8 mouse cellular contexts compared by ENCODE assay signal in genomic region chr4:150910164-150910951, GRCm38 (mm10). TPM values are rescaled to one million over a fixed set of nuclear protein-coding genes. Genes with fewer than 3 reads are reported as not detected.
A peak's percentile ranks its signal among the peaks of the same experiment; 100 is the strongest.
DNase-seq lines count a peak whose midpoint lies in the region; ATAC-seq lines count a peak whose summit lies in the region.

No protein-coding gene starts in this region.

- no peak overlapping the region for H3K9ac ChIP-seq in hindbrain, embryonic 16.5 days (ENCODE audit: low read depth, low read length)
- H3K9ac ChIP-seq in midbrain, embryonic 15.5 days, result no peak overlapping the region

- H3K4me1 ChIP-seq in embryonic facial prominence, embryonic 10.5 days, result peaks cover 37% of the 10 kb centered on the region
- peaks cover 22% of the 10 kb centered on the region for H3K4me1 ChIP-seq in hindbrain, embryonic 16.5 days (ENCODE audit: control insufficient read depth, insufficient read depth, low read depth, low read length)
- peaks cover 28% of the 10 kb centered on the region for H3K4me1 ChIP-seq in midbrain, embryonic 15.5 days

- ATAC-seq in hindbrain, embryonic 16.5 days, result no peak; the same call in 1 of the 2 replicates
- peak; percentile 19 for ATAC-seq in midbrain, embryonic 15.5 days (replicated peaks)

- H3K9me3 ChIP-seq in embryonic facial prominence, embryonic 10.5 days, result no peaks in the 10 kb centered on the region
- no peaks in the 10 kb centered on the region for H3K9me3 ChIP-seq in hindbrain, embryonic 16.5 days (ENCODE audit: control insufficient read depth, low read length)
- no peaks in the 10 kb centered on the region for H3K9me3 ChIP-seq in midbrain, embryonic 15.5 days

- H3K4me2 ChIP-seq in hindbrain, embryonic 16.5 days (ENCODE audit: low read length), result peak overlapping the region; percentile 41
- H3K4me2 ChIP-seq in midbrain, embryonic 15.5 days, result peak overlapping the region; percentile 75

- no peaks in the 10 kb centered on the region for H3K27me3 ChIP-seq in embryonic facial prominence, embryonic 10.5 days (replicated peaks; ENCODE audit: low read depth, poor library complexity, severe bottlenecking)
- no peaks in the 10 kb centered on the region for H3K27me3 ChIP-seq in hindbrain, embryonic 16.5 days (replicated peaks; ENCODE audit: control insufficient read depth, insufficient read depth, low read length)
- no peaks in the 10 kb centered on the region for H3K27me3 ChIP-seq in midbrain, embryonic 15.5 days (replicated peaks)

- H3K36me3 ChIP-seq in embryonic facial prominence, embryonic 10.5 days (replicated peaks), result peaks cover 31% of the 10 kb centered on the region
- H3K36me3 ChIP-seq in hindbrain, embryonic 16.5 days (ENCODE audit: control insufficient read depth, insufficient read depth, low read length), result peaks cover 2% of the 10 kb centered on the region; the same call in 1 of the 2 replicates
- H3K36me3 ChIP-seq in midbrain, embryonic 15.5 days (replicated peaks), result peaks cover 5% of the 10 kb centered on the region; the same call in 1 of the 2 replicates

- peak overlapping the region; percentile 95 for H3K4me3 ChIP-seq in embryonic facial prominence, embryonic 10.5 days
- peak overlapping the region; percentile 89 for H3K4me3 ChIP-seq in hindbrain, embryonic 16.5 days (ENCODE audit: low read length)
- H3K4me3 ChIP-seq in midbrain, embryonic 15.5 days, result peak overlapping the region; percentile 89

- peak overlapping the region; percentile 94 for H3K27ac ChIP-seq in embryonic facial prominence, embryonic 10.5 days (replicated peaks)
- peak overlapping the region; percentile 66; the same call in 1 of the 2 replicates for H3K27ac ChIP-seq in hindbrain, embryonic 16.5 days (ENCODE audit: low read depth, low read length)
- H3K27ac ChIP-seq in midbrain, embryonic 15.5 days, result peak overlapping the region; percentile 62

- peak; percentile 37 for DNase-seq in kidney, adult 9 months
- no peak for DNase-seq in kidney, adult 18-20 months
- DNase-seq in embryonic facial prominence, embryonic 10.5 days (ENCODE audit: low spot score), result no peak
- DNase-seq in adrenal gland, adult 18-20 months (ENCODE audit: low spot score in 2 of 2), result no peak
- no peak for DNase-seq in urinary bladder, adult 2 months (ENCODE audit: low spot score)
- no peak for DNase-seq in adrenal gland, postnatal 4 days (ENCODE audit: low spot score in 2 of 2)

- WGBS in embryonic facial prominence, embryonic 10.5 days, result 86% methylated on average over 19 of the region's 19 CpGs
- 86% methylated on average over 19 of the region's 19 CpGs for WGBS in hindbrain, embryonic 16.5 days
- WGBS in midbrain, embryonic 15.5 days, result 84% methylated on average over 19 of the region's 19 CpGs

RNA-seq across cellular contexts. Expression of gene Park7, which starts 3.9 kb away (rescaled TPM):
- 496 and 508 TPM in 2 replicates for polyA plus RNA-seq in embryonic facial prominence, embryonic 10.5 days (2016; fragmentation: Nextera tagmentation; extraction: Ambion mirVana)
- 390 and 413 TPM in 2 replicates for polyA plus RNA-seq in hindbrain, embryonic 16.5 days (2015; fragmentation: Nextera tagmentation; extraction: Ambion mirVana)
- 365 and 370 TPM in 2 replicates for polyA plus RNA-seq in midbrain, embryonic 15.5 days (2015; fragmentation: Nextera tagmentation; extraction: Ambion mirVana)
- total RNA-seq in adrenal gland, adult 18-20 months (2021), result 100 to 1,000 TPM; 279 to 299 TPM
- 308 and 318 TPM in 2 replicates for polyA plus RNA-seq in urinary bladder, adult 2 months (2012; rRNA removed)
- total RNA-seq in adrenal gland, postnatal 4 days (2021), result 100 to 1,000 TPM; 252 to 253 TPM

RNA-seq across cellular contexts. Expression of gene Tnfrsf9, which starts 4.0 kb away (rescaled TPM):
- 0.38 and 0.69 TPM in 2 replicates for polyA plus RNA-seq in embryonic facial prominence, embryonic 10.5 days (2016; fragmentation: Nextera tagmentation; extraction: Ambion mirVana)
- 0.36 and 0.40 TPM in 2 replicates for polyA plus RNA-seq in hindbrain, embryonic 16.5 days (2015; fragmentation: Nextera tagmentation; extraction: Ambion mirVana)
- 0.30 and 0.36 TPM in 2 replicates for polyA plus RNA-seq in midbrain, embryonic 15.5 days (2015; fragmentation: Nextera tagmentation; extraction: Ambion mirVana)
- total RNA-seq in adrenal gland, adult 18-20 months (2021), result under 1 TPM in 1 of 2 experiments, not detected in 1; 0.33 TPM
- 0.69 and 1.3 TPM in 2 replicates for polyA plus RNA-seq in urinary bladder, adult 2 months (2012; rRNA removed)
- under 1 TPM in 1 of 2 experiments, not detected in 1; 0.17 TPM for total RNA-seq in adrenal gland, postnatal 4 days (2021)

RNA-seq across cellular contexts. Expression of gene Errfi1, which starts 56.6 kb away (rescaled TPM):
- 27.0 and 28.1 TPM in 2 replicates for polyA plus RNA-seq in embryonic facial prominence, embryonic 10.5 days (2016; fragmentation: Nextera tagmentation; extraction: Ambion mirVana)
- 27.2 and 32.1 TPM in 2 replicates for polyA plus RNA-seq in hindbrain, embryonic 16.5 days (2015; fragmentation: Nextera tagmentation; extraction: Ambion mirVana)
- polyA plus RNA-seq in midbrain, embryonic 15.5 days (2015; fragmentation: Nextera tagmentation; extraction: Ambion mirVana), result 25.6 and 26.4 TPM in 2 replicates
- 10 to 100 TPM; 40.7 to 53.5 TPM for total RNA-seq in adrenal gland, adult 18-20 months (2021)
- polyA plus RNA-seq in urinary bladder, adult 2 months (2012; rRNA removed), result 29.8 and 36.1 TPM in 2 replicates
- total RNA-seq in adrenal gland, postnatal 4 days (2021), result 10 to 100 TPM; 26.9 to 39.3 TPM
